Mouse (Mus musculus) liver, adult (tissue): ENCODE data around the gene RPS10-NUDT3.

Experiments used
- GATA4 ChIP-seq: IDR thresholded peaks from 2 replicates; pipeline ENCODE4 v1.6.1; 2014; ENCODE audit warnings: mild to moderate bottlenecking, low read length; ENCODE audit not compliant: insufficient replicate concordance

Gene RPS10-NUDT3

DNA sequence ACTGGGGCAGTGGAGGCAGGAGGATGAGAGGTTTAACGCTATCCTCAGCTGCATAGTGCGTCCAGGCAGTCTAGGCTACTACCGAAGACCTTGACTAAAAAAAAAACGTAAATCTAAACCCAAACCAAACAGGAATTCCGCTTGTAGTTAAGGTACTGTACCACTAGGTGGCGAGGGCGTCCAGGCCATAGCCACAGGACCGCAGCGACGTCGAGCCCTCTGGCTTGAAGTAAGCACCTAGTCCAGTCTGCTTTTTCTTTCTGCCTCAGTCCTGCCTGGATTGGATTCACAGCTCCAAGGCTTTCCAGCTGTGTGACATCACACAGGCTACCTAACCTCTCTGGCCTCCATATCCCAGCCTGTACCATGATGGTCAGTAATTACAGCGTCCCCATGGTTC, 15.1 kb upstream of the RPS10-NUDT3 start:
- no peak for TF ChIP-seq GATA4

DNA sequence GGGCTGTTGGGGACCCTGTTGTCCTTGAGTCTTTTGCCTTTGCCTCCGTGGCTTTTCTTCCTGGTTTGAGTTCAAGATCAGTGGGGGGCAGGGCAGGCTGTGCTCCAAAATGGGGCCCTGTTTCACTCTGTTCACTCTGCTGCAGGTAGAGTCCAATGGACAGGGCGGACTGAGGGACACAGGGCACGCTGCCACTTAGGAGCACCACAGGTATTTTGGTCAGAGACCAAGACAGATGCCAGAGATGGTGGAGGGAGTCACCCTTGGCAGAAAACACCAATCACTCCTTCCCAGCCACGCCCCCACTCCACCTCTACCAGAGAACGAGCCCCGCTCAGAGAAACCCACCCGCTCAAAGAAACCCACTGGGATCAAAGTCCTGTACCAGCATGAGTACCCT, 10.8 kb upstream of the RPS10-NUDT3 start:
- TF ChIP-seq GATA4, result no peak

DNA sequence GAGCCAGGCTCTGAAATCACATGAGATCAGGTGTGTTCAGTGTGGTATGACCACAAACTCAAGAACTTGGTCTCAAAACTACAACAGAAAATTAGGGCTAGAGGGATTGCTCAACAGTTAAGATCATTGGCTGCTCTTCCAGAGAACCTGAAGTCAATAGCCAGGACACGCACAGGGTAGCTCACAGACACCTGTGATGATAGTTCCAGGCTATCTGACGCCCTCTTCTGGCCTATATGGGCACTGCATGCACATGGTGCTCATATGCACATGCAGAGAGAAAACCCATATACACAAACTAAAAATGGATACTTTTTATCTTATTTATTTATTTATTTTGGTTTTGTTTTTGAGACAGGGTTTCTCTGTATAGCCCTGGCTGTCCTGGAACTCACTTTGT, 9.6 kb upstream of the RPS10-NUDT3 start:
- TF ChIP-seq GATA4, result no peak

DNA sequence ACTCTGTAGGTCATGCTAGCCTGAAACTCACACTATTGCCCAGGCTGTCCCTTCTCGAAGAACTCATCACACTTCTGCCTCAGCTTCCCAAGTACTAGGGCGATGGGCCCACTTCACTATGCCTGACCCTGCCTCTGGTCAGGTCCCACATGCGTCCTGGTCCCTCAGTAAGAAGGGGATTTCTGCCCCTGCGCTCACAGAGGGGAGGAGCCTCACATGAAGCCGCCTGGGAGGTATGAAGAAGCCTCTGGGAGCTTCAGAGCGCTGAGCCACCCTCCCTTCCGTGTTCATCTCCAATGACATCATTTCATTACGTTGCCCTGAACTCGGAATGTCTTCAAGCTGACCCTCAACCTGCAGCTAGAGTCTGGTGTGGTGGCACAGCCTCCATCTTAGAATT, 8.7 kb upstream of the RPS10-NUDT3 start:
- no peak for TF ChIP-seq GATA4

DNA sequence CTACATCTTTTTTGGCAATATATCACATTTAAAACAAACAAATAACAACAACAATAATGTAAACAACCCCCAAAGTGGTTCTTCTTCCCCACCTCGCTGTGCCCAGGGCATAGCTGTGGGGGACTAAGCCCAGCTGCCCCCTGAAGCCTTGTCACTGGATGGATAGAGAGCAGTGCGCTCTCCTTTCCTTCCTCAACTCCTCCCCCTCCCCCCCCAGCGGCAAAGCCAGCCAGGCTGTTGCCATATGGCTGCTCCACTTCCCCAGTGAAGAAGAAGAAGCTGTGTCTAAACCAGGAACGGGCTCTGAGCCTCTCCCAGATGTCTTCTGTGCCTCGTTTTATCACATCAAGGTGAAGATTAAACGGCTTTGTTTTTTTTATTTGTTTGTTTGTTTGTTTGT, 8.1 kb upstream of the RPS10-NUDT3 start:
- no peak for TF ChIP-seq GATA4

GRCm38 (mm10) chr17:27642491-27643062, 7.6 kb upstream of the RPS10-NUDT3 start:
- no peak for TF ChIP-seq GATA4

GRCm38 (mm10) chr17:27638921-27639332, 3.9 kb upstream of the RPS10-NUDT3 start:
- no peak for TF ChIP-seq GATA4

GRCm38 (mm10) chr17:27637333-27637732, 2.3 kb upstream of the RPS10-NUDT3 start:
- no peak for TF ChIP-seq GATA4

GRCm38 (mm10) chr17:27636132-27637020, 1.4 kb upstream of the RPS10-NUDT3 start, which contains the start of gene Rps10:
Gene Rps10 (minus strand): TSS chr17:27636669.
- TF ChIP-seq GATA4, result no peak

GRCm38 (mm10) chr17:27629249-27630020, 5.6 kb downstream of the RPS10-NUDT3 start:
- no peak for TF ChIP-seq GATA4

GRCm38 (mm10) chr17:27628376-27628775, 6.6 kb downstream of the RPS10-NUDT3 start:
- TF ChIP-seq GATA4, result no peak

DNA sequence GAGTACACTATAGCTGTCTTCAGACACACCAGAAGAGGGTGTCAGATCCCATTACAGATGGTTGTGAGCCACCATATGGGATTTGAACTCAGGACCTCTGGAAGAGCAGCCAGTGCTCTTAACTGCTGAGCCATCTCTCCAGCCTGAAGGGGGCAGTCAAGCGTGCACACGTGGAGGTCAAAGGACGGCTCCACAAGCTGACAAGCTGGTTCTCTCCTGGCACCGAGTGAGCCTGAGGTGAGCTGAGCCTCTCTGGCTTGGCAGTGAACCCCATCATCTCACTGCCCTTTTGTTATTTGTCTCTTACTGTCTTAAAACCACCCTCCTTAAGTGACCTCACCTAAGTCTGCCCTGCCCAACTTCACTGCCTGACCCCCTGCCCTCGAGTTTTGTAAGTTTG, 7.6 kb downstream of the RPS10-NUDT3 start:
- TF ChIP-seq GATA4, result no peak

GRCm38 (mm10) chr17:27626681-27627080, 8.3 kb downstream of the RPS10-NUDT3 start:
- TF ChIP-seq GATA4, result no peak

- TF ChIP-seq GATA4, result no peak
Measured at GRCm38 (mm10) chr17:27625455-27626251, 9.4 kb downstream of the RPS10-NUDT3 start.
